Mouse (Mus musculus) cerebellum, postnatal 10 days (tissue): ENCODE data around the gene Mecom.

Experiments
- DNase-seq, 2 experiments: peaks; one replicate each; pipeline ENCODE4 v3.0.0; 2021; ENCODE audit warnings: mixed read lengths in 2 of 2

The Mecom gene

DNA sequence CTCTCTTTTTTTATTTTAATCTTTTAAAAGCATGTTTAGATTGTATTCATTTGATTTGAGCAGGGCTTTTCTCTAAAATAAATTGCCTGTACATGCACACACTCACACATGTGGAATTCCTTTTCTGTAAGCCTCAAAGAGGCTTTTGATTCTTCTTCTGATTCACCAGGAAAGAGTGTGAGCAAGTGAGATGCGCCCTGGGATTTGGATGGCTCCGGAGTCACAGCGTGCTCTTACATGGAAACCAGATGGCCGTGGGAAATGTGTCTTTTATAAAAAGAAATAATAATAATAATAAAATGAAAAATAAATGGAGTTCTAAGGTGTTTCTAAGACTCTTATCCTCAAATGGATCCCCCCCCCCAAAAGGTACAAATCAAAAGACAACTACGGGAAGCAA, 349.6 kb downstream of the Mecom start:
- no peak for DNase-seq

DNA sequence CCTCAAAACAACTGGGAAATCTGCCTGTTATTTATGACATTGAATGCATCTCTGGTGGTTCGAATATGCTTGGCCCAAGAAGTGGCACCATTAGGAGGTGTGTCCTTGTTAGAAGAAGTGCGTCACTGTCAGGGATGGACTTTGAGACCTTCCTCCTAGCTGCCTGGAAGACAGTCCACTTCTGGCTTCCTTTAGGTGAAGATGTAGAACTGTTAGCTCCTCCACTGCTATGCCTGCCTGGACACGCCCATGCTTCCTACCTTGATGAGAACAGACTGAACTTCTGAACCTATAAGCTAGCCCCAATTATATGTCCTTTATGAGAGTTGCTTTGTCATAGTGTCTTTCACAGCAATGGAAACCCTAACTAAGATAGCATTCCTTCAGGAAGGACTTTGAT, 352.6 kb downstream of the Mecom start:
- DNase-seq = no peak

DNA sequence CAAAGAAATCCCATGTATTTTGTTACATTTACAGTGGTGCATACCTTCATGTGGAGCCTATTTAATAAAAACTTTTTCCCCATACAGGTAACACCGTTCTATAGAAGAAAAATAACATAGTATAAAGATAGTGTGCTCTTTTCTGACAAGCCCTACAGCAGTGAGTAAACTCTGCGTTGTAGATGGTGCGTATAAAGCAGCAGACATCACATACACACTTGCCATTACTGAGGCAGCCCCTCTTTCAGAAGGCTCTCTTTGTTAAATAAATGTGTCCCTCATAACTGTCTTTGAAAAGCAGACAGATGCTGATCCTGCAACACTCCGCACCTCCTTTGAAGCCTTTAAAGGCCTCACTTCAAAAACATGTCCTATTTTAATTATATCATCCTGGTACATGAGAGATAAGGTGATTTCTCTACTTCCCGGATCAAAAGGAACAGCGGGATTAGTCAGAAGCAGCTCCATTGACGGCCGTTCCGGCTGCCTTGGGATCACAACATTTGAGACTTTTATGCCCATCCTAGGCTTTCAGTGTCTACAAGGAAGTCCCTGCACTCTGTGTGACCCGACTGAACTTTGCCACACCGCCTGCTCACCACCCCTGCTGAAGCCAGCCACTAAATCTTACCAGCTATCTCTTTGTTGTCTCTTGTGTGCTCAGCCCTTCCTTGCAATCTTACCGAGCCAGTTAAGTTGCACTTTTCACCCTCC, 355.4 kb downstream of the Mecom start:
- DNase-seq = no peak

DNA sequence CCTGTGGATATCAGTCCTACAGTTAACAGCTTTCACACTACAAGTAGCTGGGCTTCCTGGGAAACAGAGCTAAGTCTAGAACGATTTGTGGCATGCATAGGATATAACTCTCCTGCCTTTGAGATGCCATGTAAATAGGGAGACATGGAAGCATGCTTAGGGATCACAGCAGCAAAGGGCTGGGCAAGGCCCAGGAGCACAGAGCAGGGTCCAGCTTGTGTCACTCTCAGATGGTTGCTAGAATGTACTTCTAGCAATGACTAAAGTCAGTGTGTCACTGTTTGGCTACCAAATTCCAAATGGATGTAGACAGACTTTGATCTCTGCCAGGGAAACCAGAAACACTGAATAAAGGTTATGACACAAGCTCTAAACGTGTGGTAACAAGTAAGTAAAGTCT, 358.5 kb downstream of the Mecom start:
- DNase-seq = no peak

DNA sequence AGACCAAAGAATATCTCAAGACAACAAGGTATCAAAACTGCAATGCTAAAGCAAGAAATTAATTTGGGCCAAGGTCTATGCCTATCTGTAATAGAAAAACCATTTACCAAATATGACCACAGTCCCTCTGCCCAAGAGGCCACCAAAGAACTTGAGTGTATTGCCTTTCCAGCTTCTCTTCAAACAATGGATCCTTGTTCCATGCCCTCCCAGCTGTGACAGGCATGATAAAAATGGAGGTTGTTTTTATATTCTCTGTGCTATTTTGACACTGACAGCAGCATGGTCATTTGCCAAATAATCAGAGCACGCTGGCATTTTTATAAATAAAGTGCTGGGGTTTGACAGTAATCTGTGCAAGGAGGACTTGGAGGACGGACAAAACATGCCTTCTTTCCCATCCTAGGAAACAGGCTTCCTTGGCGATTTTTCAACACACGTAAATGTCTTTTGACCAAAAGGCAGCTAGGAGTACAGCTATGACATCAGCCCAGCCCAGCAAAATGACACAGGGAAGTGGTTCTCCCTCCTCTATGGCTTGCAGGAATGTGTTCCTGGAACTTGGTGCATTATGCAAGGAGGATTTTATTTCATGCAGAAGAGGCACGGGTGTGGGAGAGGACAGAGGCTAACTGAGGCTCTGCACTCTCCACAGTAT, 359.9 kb downstream of the Mecom start:
- DNase-seq = peak; percentile 11 to 13

DNA sequence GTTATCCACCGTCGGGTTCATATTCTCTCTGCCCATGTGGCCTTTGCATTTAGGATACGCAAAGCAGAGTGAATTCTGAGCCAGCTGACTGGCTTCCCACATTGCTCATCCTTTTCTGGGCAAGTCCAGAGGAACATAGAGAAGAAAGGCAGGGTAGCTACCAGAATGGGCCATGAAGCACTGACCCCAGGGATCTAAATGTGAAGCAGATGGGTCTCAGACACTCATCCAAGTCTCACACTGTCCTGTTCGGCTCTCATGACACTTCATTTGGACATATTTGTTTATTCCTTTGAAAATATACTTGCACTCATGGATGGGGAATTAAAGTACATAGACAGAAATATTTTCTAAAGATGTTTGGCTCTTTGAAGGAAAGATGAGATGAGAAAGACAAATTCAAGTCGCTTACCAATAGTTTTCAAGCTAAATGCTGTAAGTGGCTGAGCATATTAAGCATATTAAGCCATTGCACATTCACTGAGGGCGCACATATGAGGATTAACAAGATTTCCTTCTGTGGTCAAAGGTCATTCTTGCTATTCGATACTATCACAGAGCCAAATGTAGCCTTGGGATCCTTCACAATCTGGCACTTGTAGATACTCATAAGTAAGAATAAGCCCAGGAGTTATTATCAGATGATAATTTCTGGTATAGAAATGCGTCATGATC, 365.9 kb downstream of the Mecom start:
- DNase-seq = peak; percentile 2 to 12

DNA sequence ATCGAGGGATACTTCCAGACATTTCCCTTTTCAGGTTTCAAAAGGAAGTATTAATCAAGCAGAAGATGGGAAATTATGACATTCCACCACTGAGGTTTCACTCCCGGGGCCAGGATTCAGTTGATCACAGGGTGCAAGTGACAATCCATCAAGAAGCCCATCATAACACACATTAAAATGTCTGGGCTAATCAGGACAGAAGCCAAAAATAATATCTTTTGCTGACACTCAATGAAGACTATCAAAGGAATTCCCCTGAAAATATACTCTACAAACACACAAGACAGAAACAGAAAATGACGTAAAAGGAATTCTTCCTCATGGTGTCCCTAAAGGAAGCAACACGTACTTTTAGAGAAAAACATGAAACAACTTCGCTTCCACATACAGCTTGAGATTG, 371.2 kb downstream of the Mecom start:
- DNase-seq = no peak

DNA sequence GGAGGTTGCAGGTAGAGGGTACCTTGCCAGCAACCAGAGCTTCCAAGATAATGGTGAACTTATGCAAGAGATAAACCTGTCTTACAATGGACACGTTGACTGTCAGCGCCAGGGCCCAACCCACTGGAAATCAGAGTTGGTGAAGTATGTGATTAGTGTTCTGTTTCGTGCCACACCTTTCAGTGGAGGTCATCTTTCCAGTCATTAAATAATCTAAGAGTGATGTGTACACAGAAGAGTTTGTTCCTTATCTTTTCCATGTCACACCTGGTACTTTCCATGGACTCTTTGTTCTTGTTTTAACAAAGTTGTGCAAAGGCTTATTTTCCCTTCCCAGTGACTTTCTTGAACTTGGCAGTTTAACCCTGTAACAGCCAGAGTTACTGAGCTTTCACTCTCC, 374.0 kb downstream of the Mecom start:
- DNase-seq = no peak

DNA sequence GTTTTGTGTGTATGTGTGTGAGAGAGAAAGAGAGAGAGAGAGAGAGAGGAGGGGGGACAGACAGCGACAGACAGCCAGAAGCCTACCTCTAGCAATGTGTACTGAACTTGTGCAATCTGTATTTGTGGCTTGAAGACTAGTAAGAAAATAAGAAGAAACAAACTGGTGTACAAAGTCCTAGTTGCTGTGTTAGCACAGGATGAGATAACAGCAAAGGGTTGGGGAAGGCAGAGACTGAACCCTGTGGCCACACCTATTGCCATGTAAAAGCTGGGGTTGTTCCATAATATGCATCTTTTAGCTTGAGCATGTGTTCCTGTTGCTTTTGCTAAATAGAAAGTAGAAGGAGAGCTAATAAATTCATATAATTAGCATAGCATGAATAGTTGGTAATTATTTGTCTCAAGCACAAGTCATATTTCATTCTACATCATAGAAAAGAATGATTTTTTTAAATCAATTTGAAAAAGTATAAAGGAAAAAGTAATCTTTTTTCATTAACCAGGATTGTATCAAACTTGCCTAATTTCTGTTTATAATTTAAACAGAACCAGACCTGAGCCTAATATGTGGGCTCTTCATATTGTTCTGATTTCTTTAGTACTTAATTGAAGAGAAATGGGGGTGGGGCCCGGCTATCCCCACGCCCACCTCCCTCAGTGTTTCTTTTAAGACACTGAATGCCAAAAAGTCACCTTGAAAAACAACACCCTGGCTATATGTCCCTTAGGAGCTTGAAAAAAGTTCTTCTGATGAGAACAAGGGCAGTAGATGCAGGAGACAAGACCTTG, 379.2 kb downstream of the Mecom start:
- no peak for DNase-seq

DNA sequence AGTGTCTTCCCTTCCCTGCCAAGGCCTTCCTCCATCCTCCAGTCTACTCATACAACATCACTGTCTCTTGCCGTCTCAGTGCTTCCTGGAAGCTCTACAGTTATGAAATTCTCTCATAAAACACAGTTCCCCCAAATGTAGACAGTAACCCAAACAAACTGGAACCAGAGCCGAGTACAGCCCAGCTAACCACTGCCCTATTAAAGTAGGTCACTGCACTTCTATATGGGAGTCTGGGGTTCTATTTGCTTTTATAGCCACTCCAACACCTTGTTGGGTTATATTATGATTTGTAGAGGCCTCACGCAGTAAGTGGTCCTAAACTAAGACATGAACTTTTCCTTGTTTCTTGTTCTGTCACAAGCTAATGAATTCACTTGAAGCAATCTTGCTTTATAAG, 380.8 kb downstream of the Mecom start:
- no peak for DNase-seq

DNA sequence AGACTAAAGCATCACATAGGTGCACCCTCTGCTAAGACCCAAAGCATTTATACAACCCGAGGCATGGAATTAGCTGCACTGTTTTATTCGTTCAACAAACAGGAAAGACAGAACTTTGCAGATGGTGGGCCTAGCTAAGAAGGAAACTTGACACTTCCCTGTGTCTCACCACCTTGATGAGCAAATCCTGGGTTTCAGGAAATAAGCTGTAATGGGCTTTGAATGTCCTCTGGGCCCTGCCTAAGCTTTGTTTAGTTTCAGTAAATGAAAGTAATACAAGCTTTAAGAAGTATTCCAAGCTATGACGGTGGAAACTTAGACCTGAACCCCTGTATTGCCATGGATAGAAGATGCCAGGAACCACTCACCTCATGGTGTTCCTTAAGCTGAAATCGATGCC, 383.0 kb downstream of the Mecom start:
- DNase-seq = no peak

DNA sequence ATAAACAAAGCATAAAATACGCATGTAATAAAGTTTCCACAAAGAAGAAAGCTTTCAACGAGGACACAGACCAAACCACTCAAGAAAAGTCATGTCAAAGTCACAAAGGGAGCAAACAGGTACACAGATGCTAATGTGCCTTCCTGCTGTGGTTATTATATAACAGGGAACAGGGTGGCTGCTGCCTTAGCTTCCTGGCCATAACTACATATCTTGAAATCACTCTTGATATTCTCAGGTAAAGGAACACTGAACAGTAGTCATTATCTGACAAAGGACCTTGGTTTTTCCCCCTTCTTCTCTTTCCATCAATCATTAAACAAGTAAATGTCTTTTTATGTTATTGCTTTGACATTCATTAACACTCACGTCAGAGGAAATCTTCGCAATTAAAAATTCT, 384.4 kb downstream of the Mecom start:
- no peak for DNase-seq

DNA sequence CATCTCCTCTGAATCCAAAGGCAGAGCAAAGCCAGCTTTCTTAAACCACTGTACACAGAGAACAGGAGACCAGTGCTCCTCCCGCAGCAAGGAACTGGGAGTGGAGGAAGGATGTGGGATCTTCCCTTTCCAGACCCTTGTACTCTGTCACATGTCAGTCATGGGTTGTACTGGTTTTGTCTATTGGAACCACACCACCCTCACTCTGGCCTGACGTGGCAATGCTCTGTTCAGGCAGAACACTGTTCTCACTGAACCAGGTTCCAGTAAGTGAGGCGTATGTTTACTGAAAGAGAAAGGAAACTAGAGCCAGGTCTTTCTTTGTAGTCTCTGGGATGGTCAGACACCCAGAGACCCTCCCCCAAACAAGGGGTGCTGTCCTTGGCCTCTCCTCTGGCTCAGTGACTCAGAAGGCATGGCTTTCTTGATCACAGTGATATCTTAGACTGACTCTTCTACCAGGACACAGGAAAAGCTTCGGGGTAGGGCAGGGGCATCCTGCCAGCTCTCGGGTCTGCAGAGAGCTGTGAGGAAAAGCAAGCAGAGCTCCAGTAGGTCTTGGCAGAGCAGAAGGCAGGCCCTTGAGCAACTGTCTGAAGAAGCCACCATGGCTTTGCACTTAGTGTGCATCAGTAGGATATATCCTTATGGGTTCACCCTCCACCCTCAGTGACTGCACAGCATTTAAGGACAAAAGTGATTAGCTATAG, 386.7 kb downstream of the Mecom start:
- peak; percentile 9 to 26 for DNase-seq

DNA sequence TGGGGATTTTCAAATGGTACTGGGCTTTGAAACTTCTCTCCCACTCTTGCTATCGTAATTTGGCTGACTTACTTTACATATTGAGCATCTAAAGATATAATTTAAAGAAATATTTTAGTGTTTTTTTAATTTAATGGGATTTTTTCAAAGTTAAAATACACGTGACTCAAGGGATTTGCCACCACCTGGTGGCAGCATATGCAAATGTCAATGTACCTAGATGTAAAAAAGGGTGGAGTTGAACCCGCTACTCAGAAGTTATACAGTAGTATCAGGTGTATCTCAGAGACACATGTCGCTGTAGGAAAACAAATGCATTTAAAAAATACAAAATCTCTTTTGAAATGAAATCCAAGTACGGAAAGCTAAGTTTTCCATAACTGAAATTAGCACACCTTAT, 387.5 kb downstream of the Mecom start:
- peak in 1 of 2 experiments; percentile 10 for DNase-seq

DNA sequence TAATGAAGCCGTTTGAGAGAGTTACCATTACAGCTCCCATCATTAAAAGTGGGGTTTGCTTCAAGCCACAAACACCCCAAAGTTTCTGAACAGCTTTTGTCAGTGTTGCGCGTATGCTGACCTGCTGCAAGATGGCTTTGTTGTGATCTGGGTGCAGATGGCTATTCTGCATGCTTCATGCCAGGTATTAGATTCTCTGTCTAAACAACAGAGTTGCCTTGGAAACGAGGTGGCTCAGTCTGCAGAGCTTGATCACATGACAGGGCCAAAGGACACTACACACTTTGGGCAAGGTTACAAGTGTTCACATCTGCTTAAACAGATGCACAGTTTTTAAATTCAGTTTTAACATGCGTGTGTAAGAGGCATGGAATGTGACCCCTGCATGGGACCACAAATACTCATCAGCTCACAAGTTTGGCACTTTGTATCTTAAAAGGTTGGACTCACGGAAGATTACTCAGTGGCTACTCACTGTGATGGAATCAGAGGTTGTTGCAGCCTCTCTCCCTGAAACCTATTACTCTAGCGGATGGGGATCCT, 390.6 kb downstream of the Mecom start:
- no peak for DNase-seq

DNA sequence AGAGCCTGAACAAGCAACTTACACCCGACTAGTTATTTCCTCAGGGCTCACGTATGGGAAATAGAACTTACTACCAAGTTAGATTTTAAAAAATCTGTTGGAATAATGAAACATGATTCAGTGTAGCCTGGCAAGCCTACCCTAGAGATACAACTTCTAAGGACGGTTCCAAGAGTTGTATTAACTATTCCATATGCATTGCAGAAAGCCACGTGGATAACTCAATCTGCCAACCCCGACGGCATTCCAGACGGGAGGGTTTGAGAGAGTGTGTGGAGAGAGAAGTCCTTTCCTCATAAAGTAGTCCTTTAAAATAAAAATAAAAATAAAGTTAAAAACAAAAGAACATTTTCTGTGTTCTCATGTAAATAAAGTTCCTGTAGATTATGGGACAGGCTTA, 393.4 kb downstream of the Mecom start:
- no peak for DNase-seq

DNA sequence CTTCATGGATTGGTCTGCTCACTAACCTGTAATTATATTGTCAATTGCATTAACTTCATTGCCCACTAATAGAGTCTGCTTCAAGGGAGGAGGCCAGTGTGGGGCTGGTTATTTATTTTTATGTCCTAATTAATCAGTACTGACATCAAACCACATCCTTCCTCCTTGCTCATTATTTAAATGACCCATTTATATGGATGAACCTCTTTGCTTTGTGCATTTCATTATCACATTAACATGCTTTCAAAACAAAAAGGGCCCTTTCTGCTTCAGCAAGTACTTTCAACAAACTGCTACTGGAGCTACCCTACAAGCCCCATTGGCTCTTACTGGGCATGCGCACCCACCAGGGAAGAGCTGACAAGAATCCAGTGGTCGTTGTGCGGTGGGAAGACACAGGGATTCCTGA, 393.9 kb downstream of the Mecom start:
- DNase-seq = no peak

DNA sequence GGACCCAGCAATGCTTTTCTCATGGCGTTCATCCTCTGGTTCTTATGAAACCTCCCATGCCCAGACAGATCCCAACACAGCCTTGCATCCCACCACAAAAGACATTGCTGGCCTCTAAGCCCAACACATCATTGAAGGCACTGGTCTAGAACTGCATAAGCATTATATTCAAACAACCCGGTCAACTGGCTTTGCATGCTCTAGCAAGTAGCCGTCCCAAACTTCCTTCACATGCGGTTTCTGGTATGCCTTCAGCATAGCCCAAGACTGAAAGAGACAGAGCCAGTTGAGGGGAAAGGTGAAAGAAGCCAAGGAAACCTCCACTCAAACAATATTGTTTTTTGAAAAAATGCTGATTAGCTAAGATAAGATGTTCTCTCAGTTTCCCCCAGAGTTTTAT, 397.7 kb downstream of the Mecom start:
- no peak for DNase-seq

DNA sequence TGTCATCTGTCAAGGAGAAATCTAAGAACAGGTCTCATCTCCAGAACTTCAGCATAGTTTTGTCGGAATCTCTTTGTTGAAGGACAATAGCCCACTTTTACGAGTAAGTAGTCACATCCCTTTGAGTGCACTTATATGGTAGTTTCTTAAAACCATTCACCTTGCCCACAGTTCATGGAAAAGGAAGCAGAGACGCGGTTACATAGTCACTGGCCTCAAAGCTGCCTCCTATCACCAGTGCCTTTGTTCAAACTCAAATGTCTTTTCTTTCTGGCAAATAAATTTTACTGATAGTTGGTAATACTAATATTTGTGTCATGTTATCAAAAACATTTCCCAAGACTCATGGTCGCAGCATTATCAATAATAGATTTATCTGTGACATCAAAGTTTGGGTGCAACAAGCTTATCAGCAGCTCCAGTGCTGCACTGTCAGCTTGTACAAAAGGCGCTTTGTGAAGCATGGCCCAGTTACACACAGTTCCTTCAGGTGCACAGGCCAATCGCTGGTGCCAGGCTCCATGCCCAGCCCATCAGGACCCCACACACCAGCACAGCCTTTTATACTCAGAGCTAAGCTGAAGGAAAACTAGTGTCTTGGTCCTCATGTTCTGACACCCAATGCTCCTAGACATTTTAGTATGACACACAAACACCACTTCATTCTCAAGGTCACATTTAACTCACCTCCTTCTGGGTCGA, 399.3 kb downstream of the Mecom start:
- DNase-seq = no peak

DNA sequence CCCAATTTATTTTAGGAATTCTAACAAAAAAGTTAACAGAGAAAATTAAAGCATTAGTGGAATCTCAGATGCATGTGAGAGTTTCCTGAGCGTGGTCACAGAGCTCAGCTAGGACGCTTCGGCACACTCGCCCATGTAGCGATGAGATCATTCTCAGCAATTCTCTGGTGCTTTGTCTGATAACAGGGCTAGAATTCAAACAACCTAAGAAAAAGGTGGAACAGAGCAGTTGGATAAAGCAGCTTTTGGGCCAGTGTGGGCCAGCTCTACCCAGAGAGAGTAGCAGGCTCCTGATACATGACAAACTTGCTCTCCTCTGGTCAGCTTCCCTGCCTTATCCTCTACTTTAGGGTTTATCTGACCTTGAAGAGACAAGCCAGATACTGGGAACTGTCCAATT, 402.8 kb downstream of the Mecom start:
- DNase-seq = no peak

DNA sequence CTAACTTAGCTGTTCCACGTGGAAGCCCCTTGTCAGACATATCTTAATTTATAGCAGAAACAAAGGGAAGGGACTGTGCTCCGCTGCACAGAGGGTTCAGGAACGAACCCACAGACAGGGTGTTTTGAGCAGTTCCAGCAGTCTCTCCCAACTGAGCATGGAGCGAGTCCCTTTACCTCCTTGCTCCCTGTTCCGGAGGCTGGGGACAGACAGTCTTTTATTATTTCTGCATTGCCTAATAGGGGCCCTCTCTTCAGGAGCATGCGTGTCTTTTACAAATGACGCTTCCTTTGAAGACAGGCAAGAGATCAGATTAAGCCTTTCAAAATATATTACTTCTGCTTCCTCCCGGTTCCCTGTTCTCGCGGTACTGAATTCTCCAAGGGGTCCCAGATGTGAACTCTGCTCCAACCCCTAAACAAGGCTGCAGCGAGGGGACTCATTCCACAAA, 403.8 kb downstream of the Mecom start:
- DNase-seq = no peak

DNA sequence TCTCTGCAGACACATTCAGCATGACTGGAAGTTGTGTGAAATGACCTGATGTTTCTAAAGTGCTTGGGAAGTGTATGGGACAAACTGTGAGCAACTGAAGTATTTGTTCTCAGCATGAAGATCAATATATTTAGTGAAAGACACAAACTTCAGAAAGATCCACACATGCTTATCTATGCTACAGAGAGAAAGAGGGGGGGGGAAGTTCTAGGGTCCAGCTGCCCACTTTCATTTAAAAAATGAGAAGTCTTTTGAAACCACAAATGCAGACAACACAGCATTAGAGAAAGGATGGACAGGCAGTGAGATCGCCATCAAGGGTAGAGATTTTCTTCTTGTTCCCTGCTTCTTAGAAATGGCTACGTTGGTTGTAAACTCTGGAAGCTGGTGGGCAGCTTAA, 404.4 kb downstream of the Mecom start:
- no peak for DNase-seq
